Mouse (Mus musculus) CH12.LX (cell line): Measurements from ENCODE around the gene Rab11fip3. TPM values are rescaled to one million over a fixed set of nuclear protein-coding genes. Genes with fewer than 3 reads are reported as not detected.

ENCODE experiments used
- DNase-seq: peaks from one replicate; pipeline ENCODE4 v3.0.0-alpha.2; 2013; ENCODE audit errors: extremely low read depth
- H3K27ac ChIP-seq: 2 replicates; pipeline ENCODE4 v1.5.1; 2012; ENCODE audit warnings: low read depth, mild to moderate bottlenecking, control low read depth, moderate library complexity; ENCODE audit not compliant: insufficient read depth
- H3K27me3 ChIP-seq: replicated peaks from 2 replicates; pipeline ENCODE3; 2012; ENCODE audit warnings: inconsistent platforms
- H3K36me3 ChIP-seq, 2 experiments: replicated peaks in 1 of 2; 2 replicates each; pipeline versions ENCODE3 to v1.6.1; 2012; ENCODE audit warnings: inconsistent platforms in 1 of 2, low read length in 1 of 2, mild to moderate bottlenecking in 1 of 2, mixed read lengths in 1 of 2, moderate library complexity in 1 of 2; ENCODE audit not compliant: control insufficient read depth in 1 of 2, insufficient read depth in 1 of 2
- H3K4me1 ChIP-seq, 2 experiments: 2 replicates each; pipeline ENCODE4 v1.6.1; 2012; ENCODE audit warnings: inconsistent platforms in 1 of 2, moderate library complexity in 1 of 2; ENCODE audit not compliant: insufficient read depth in 2 of 2, control insufficient read depth in 1 of 2
- H3K4me2 ChIP-seq: 2 replicates; pipeline ENCODE4 v1.6.1; 2012; ENCODE audit warnings: low read depth, mild to moderate bottlenecking, control low read depth; ENCODE audit not compliant: poor library complexity, insufficient read depth, severe bottlenecking
- H3K4me3 ChIP-seq, 3 experiments: fragments of 150-350 bp in 1 of 3; sonication (generic) in 1 of 3; replicated peaks in 1 of 3; 2 replicates each; pipeline versions ENCODE3 to v1.5.1; 2011 to 2012; ENCODE audit warnings: low read depth in 2 of 3, low read length in 2 of 3, mild to moderate bottlenecking in 2 of 3, moderate library complexity in 2 of 3, control low read depth in 1 of 3, improper control_type of control experiment in 1 of 3, inconsistent platforms in 1 of 3, mixed read lengths in 1 of 3; ENCODE audit not compliant: poor library complexity in 1 of 3
- H3K79me2 ChIP-seq: replicated peaks from 2 replicates; pipeline ENCODE4 v1.6.1; 2012; ENCODE audit warnings: mild to moderate bottlenecking, moderate library complexity; ENCODE audit not compliant: control insufficient read depth, poor library complexity, insufficient read depth, severe bottlenecking; ENCODE audit errors: extremely low read depth
- H3K9ac ChIP-seq: 2 replicates; pipeline ENCODE4 v1.6.1; 2012; ENCODE audit warnings: low read depth, mild to moderate bottlenecking, control low read depth, moderate library complexity; ENCODE audit not compliant: insufficient read depth
- H3K9me3 ChIP-seq: replicated peaks from 2 replicates; pipeline ENCODE3; 2012; ENCODE audit warnings: low read length, inconsistent platforms, mixed read lengths
- BHLHE40 ChIP-seq: IDR thresholded peaks from 2 replicates; pipeline ENCODE4 v1.6.1; 2011; ENCODE audit warnings: mild to moderate bottlenecking, low read depth, low read length, improper control_type of control experiment
- CHD1 ChIP-seq: IDR thresholded peaks from 2 replicates; pipeline ENCODE4 v1.6.1; 2012; ENCODE audit warnings: low read depth, low read length, improper control_type of control experiment, inconsistent platforms
- CTCF ChIP-seq, 2 experiments: IDR thresholded peaks in 1 of 2; conservative IDR thresholded peaks in 1 of 2; 2 replicates each; pipeline ENCODE4 v1.5.1; 2011 to 2012; ENCODE audit warnings: low read depth in 2 of 2, low read length in 2 of 2, improper control_type of control experiment in 1 of 2, inconsistent platforms in 1 of 2, mild to moderate bottlenecking in 1 of 2, moderate library complexity in 1 of 2
- ETS1 ChIP-seq: conservative IDR thresholded peaks from 2 replicates; pipeline ENCODE4 v1.6.1; 2012; ENCODE audit warnings: low read depth, mild to moderate bottlenecking, inconsistent platforms, low read length, improper control_type of control experiment, moderate library complexity
- GABPA ChIP-seq: IDR thresholded peaks from 2 replicates; pipeline ENCODE4 v1.6.1; 2012; ENCODE audit warnings: low read depth, low read length, improper control_type of control experiment, inconsistent platforms; ENCODE audit not compliant: insufficient replicate concordance
- HCFC1 ChIP-seq: IDR thresholded peaks from 2 replicates; pipeline ENCODE4 v1.6.1; 2012; ENCODE audit warnings: low read depth, mild to moderate bottlenecking, inconsistent platforms, low read length, improper control_type of control experiment
- IRF4 ChIP-seq: IDR thresholded peaks from 2 replicates; pipeline ENCODE4 v1.6.1; 2014; ENCODE audit warnings: low read depth, mild to moderate bottlenecking, inconsistent platforms, low read length, improper control_type of control experiment
- JUND ChIP-seq: conservative IDR thresholded peaks from 2 replicates; pipeline ENCODE4 v1.6.1; 2011; ENCODE audit warnings: low read depth, low read length, improper control_type of control experiment
- MAX ChIP-seq: IDR thresholded peaks from 2 replicates; pipeline ENCODE4 v1.6.1; 2011; ENCODE audit warnings: low read length, improper control_type of control experiment
- MAZ ChIP-seq: IDR thresholded peaks from 2 replicates; pipeline ENCODE4 v1.6.1; 2012; ENCODE audit warnings: low read depth, mild to moderate bottlenecking, inconsistent platforms, low read length, improper control_type of control experiment, moderate library complexity
- MEF2A ChIP-seq: IDR thresholded peaks from 2 replicates; pipeline ENCODE4 v1.6.1; 2014; ENCODE audit warnings: low read depth, mild to moderate bottlenecking, inconsistent platforms, low read length, improper control_type of control experiment, borderline replicate concordance
- NRF1 ChIP-seq: IDR thresholded peaks from 2 replicates; pipeline ENCODE4 v1.6.1; 2014; ENCODE audit warnings: low read depth, mild to moderate bottlenecking, inconsistent platforms, low read length, improper control_type of control experiment, moderate library complexity
- POLR2A ChIP-seq: IDR thresholded peaks from 2 replicates; pipeline ENCODE4 v1.6.1; 2011; ENCODE audit warnings: low read depth, mild to moderate bottlenecking, improper control_type of control experiment, low read length
- RAD21 ChIP-seq: IDR thresholded peaks from 2 replicates; pipeline ENCODE4 v1.6.1; 2011; ENCODE audit warnings: low read depth, mild to moderate bottlenecking, low read length, improper control_type of control experiment, moderate library complexity
- SIN3A ChIP-seq: IDR thresholded peaks from 2 replicates; pipeline ENCODE4 v1.6.1; 2012; ENCODE audit warnings: low read length, improper control_type of control experiment, inconsistent platforms
- SMC3 ChIP-seq: IDR thresholded peaks from 2 replicates; pipeline ENCODE4 v1.6.1; 2011; ENCODE audit warnings: low read depth, low read length, improper control_type of control experiment
- TBP ChIP-seq: conservative IDR thresholded peaks from 2 replicates; pipeline ENCODE4 v1.6.1; 2011; ENCODE audit warnings: low read depth, low read length, improper control_type of control experiment
- UBTF ChIP-seq: IDR thresholded peaks from 2 replicates; pipeline ENCODE4 v1.6.1; 2012; ENCODE audit warnings: low read depth, mild to moderate bottlenecking, inconsistent platforms, low read length, improper control_type of control experiment, moderate library complexity
- USF1 ChIP-seq: IDR thresholded peaks from 2 replicates; pipeline ENCODE4 v1.6.1; 2014; ENCODE audit warnings: low read depth, mild to moderate bottlenecking, inconsistent platforms, low read length, improper control_type of control experiment
- ZC3H11A ChIP-seq: IDR thresholded peaks from 2 replicates; pipeline ENCODE4 v1.6.1; 2012; ENCODE audit warnings: low read depth, mild to moderate bottlenecking, inconsistent platforms, low read length, improper control_type of control experiment
- ZMIZ1 ChIP-seq: IDR thresholded peaks from 2 replicates; pipeline ENCODE4 v1.6.1; 2012; ENCODE audit warnings: low read depth, mild to moderate bottlenecking, inconsistent platforms, low read length, improper control_type of control experiment
- ZNF384 ChIP-seq: IDR thresholded peaks from 2 replicates; pipeline ENCODE4 v1.6.1; 2012; ENCODE audit warnings: low read depth, low read length, improper control_type of control experiment, inconsistent platforms
- dilution Hi-C: fragments of 300-500 bp; cut with MboI; formaldehyde crosslinking; loops from 2 replicates; pipeline ENCODE4 v1.14.3; 2020; ENCODE audit warnings: low sequenced_read_pairs; ENCODE audit not compliant: extremely low pct_unique_long_range_greater_than_20kb, extremely low pct_ligation_motif_present
- in situ Hi-C: fragments of 300-500 bp; cut with MboI; formaldehyde crosslinking; loops from 3 replicates; pipeline ENCODE4 v1.14.3; 2019; ENCODE audit warnings: low sequenced_read_pairs, low pct_ligation_motif_present, low pct_unique_long_range_greater_than_20kb, mixed read lengths
- polyA plus RNA-seq: library from polyadenylated mRNA; unstranded; fragments of >175 nt; gene quantifications from 2 replicates; pipeline ENCODE4 v1.2.1, GENCODE M21; 2012; ENCODE audit warnings: low read depth; ENCODE audit not compliant: insufficient read length
- total RNA-seq, 2 experiments: library from RNA; depleted of rRNA; stranded (reverse); fragments of 300-350 nt in 1 of 2; fragments of >200 nt in 1 of 2; gene quantifications; 2 replicates each; pipeline ENCODE4 v1.2.3; 2012 to 2014

Gene Rab11fip3
- total and polyA plus RNA-seq, 3 experiments: 3.5 to 7.6 (median 4.6) TPM

GRCm38 (mm10) chr17:26089905-26090632 is 20.7 kb upstream of the Rab11fip3 start, which contains the start of gene Decr2:
Decr2 (minus strand) TSS chr17:26090337.
- Histone ChIP-seq H3K9me3 (peaks cover 6% of the 10 kb centered on the region), H3K36me3 (peaks cover 0 to 11% of the 10 kb centered on the region in 2 experiments), H3K4me2 (peak within 1 kb of the TSS; percentile 46), H3K79me2 (no peaks in the 10 kb centered on the region)
- in situ Hi-C loops: loop anchor here (5.0 kb wide), 2 partner anchors 78 to 208 kb away; partner anchors contain the start of gene Wfikkn1
- TF ChIP-seq ZC3H11A: 0 out of 2 replicates have a peak, but pooled peaks have one; percentile 14
- peak; percentile 21; the same call in 1 of the 2 replicates for TF ChIP-seq MEF2A
- no peak for TF ChIP-seq JUND
- peak; percentile 60; the same call in 1 of the 2 replicates for TF ChIP-seq IRF4
- peak; percentile 66 to 96 for TF ChIP-seq CTCF (conservative IDR thresholded peaks at IDR 0.05 in 1 of 2, IDR thresholded peaks at IDR 0.05 in 1 of 2; ENCODE audit: low read depth in 2 of 2, low read length in 2 of 2)
- TF ChIP-seq RAD21: peak; percentile 87
- TF ChIP-seq USF1: no peak
- TF ChIP-seq HCFC1: no peak
- peak; percentile 79; the same call in 1 of the 2 replicates for TF ChIP-seq SIN3A
- peak; percentile 88 for TF ChIP-seq SMC3
- TF ChIP-seq POLR2A: peak; percentile 68
- 0 out of 2 replicates have a peak, but pooled peaks have one; percentile 18 for TF ChIP-seq BHLHE40
- TF ChIP-seq, all 38 proteins: peak for 9
- H3K9ac ChIP-seq: peak within 1 kb of the TSS; percentile 79
- H3K27me3 ChIP-seq: peaks cover 19% of the 10 kb centered on the region
- dilution Hi-C loops: no loop called here
- peaks cover 0 to 7% of the 10 kb centered on the region in 2 experiments; a peak in 1 of 4 replicates for H3K4me1 ChIP-seq
- H3K27ac ChIP-seq: 0 out of 2 replicates have a peak within 1 kb of the TSS, but pooled peaks have one; percentile 16
- peak within 1 kb of the TSS; percentile 63 to 85 (median 73) for H3K4me3 ChIP-seq
- DNase-seq: peak; percentile 91

GRCm38 (mm10) chr17:26087059-26087564 is 17.8 kb upstream of the Rab11fip3 start:
- in situ Hi-C loops (no loop called here), dilution Hi-C loops (no loop called here)
- peaks cover 0 to 7% of the 10 kb centered on the region in 2 experiments; a peak in 1 of 4 replicates for H3K4me1 ChIP-seq
- H3K4me2 ChIP-seq: no peak overlapping the region
- DNase-seq: no peak
- no peak overlapping the region for H3K4me3 ChIP-seq
- H3K36me3 ChIP-seq: peaks cover 2 to 26% of the 10 kb centered on the region in 2 experiments
- no peak overlapping the region for H3K27ac ChIP-seq
- peaks cover 4% of the 10 kb centered on the region for H3K9me3 ChIP-seq
- H3K27me3 ChIP-seq: no peaks in the 10 kb centered on the region
- H3K79me2 ChIP-seq: no peaks in the 10 kb centered on the region
- no peak for TF ChIP-seq SMC3
- no peak for TF ChIP-seq MAX
- no peak for TF ChIP-seq CHD1
- no peak for TF ChIP-seq USF1
- no peak for TF ChIP-seq TBP
- no peak for TF ChIP-seq HCFC1
- TF ChIP-seq GABPA: no peak
- TF ChIP-seq ZMIZ1: no peak
- no peak for TF ChIP-seq NRF1
- no peak for TF ChIP-seq ETS1
- TF ChIP-seq ZNF384: no peak
- no peak for TF ChIP-seq BHLHE40
- no peak for TF ChIP-seq UBTF
- no peak for TF ChIP-seq JUND
- TF ChIP-seq MAZ: no peak
- no peak for TF ChIP-seq MEF2A
- TF ChIP-seq, all 38 proteins: peak for 0
- no peak overlapping the region for H3K9ac ChIP-seq
